Mouse (Mus musculus) myocyte (in vitro differentiated cells): ENCODE data around the gene Dnase2a.

Experiments used
- CEBPB ChIP-seq: IDR thresholded peaks from 2 replicates; pipeline ENCODE4 v1.6.1; 2011; ENCODE audit warnings: mild to moderate bottlenecking, moderate library complexity; ENCODE audit not compliant: poor library complexity, insufficient read depth, severe bottlenecking
- E2F4 ChIP-seq: IDR thresholded peaks from one replicate; pipeline ENCODE4 v1.6.1; 2011; ENCODE audit warnings: mild to moderate bottlenecking, control low read depth, moderate library complexity; ENCODE audit not compliant: insufficient read depth
- MAX ChIP-seq: IDR thresholded peaks from one replicate; pipeline ENCODE4 v1.6.1; 2011; ENCODE audit warnings: low read depth, mild to moderate bottlenecking, control low read depth
- MYOD1 ChIP-seq, 3 experiments: IDR thresholded peaks; one replicate each; pipeline ENCODE4 v1.6.1; 2011; ENCODE audit warnings: control low read depth in 2 of 3, low read depth in 2 of 3, mild to moderate bottlenecking in 2 of 3, moderate library complexity in 1 of 3; ENCODE audit not compliant: insufficient read length in 2 of 3, control insufficient read depth in 1 of 3
- MYOG ChIP-seq, 3 experiments: IDR thresholded peaks; one replicate each; pipeline ENCODE4 v1.6.1; 2011; ENCODE audit warnings: control low read depth in 2 of 3, low read depth in 2 of 3, mild to moderate bottlenecking in 2 of 3; ENCODE audit not compliant: insufficient read length in 2 of 3, control insufficient read depth in 1 of 3, insufficient read depth in 1 of 3
- POLR2A ChIP-seq: IDR thresholded peaks from one replicate; pipeline ENCODE4 v1.6.1; 2011; ENCODE audit warnings: low read depth, mild to moderate bottlenecking, control low read depth, moderate library complexity; ENCODE audit not compliant: insufficient read length
- POLR2AphosphoS2 ChIP-seq: IDR thresholded peaks from one replicate; pipeline ENCODE4 v1.6.1; 2011; ENCODE audit warnings: low read depth, control low read depth; ENCODE audit not compliant: insufficient read length
- REST ChIP-seq: IDR thresholded peaks from one replicate; pipeline ENCODE4 v1.6.1; 2011; ENCODE audit warnings: mild to moderate bottlenecking, control low read depth, moderate library complexity; ENCODE audit not compliant: insufficient read depth, insufficient read length
- SRF ChIP-seq: IDR thresholded peaks from one replicate; pipeline ENCODE4 v1.6.1; 2011; ENCODE audit warnings: low read depth; ENCODE audit not compliant: control insufficient read depth, insufficient read length
- TCF12 ChIP-seq: IDR thresholded peaks from one replicate; pipeline ENCODE4 v1.6.1; 2011; ENCODE audit warnings: mild to moderate bottlenecking, control low read depth; ENCODE audit not compliant: poor library complexity, insufficient read depth, severe bottlenecking
- USF1 ChIP-seq: IDR thresholded peaks from one replicate; pipeline ENCODE4 v1.6.1; 2011; ENCODE audit warnings: low read depth, mild to moderate bottlenecking, control low read depth, moderate library complexity

GRCm38 (mm10) chr8:84943699-84944098, 35.3 kb downstream of the Dnase2a start:
- TF ChIP-seq POLR2A (no peak), MYOD1 (IDR thresholded peaks at IDR 0.05; ENCODE audit: control insufficient read depth in 1 of 3, insufficient read length in 2 of 3, low read depth in 2 of 3) (no peak), CEBPB (no peak), POLR2AphosphoS2 (no peak), REST (no peak), USF1 (no peak), MAX (no peak), E2F4 (no peak), TCF12 (no peak), MYOG (IDR thresholded peaks at IDR 0.05; ENCODE audit: control insufficient read depth in 1 of 3, insufficient read depth in 1 of 3, insufficient read length in 2 of 3, low read depth in 2 of 3) (no peak), SRF (no peak)
